Mouse (Mus musculus): ENCODE data around the gene Stx1b. TPM values are rescaled to one million over a fixed set of nuclear protein-coding genes. Genes with fewer than 3 reads are reported as not detected.

Stx1b gene
- polyA plus RNA-seq, 2 experiments = 0.05 to 1.1 TPM

DNA sequence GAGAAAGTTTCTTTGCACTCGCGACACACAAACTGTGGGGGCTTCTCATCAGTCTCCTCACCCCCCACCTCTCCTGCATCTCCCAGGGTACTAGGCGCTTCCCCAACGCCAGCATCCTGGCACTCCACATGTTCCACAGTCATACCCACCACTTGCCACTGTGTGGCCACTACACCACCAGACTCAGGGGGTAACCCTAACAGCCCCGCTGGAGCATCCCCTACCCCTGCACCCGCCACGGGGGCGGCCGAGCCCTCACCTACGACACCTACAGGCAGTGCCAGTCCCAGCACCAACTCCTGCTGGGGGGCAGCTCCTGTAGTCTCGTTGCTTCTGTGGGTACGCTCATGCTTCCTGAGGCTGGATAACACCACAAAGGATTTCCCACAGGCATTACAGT is 42.1 kb upstream of the Stx1b start:
- Histone ChIP-seq H3K4me2 (ENCODE audit: low read depth) (no peak overlapping the region), H3K36me3 (replicated peaks; ENCODE audit: control insufficient read depth, insufficient read depth, low read depth) (peaks cover 10% of the 10 kb centered on the region), H3K9me3 (ENCODE audit: control insufficient read depth, low read length) (no peaks in the 10 kb centered on the region), H3K27ac (no peak overlapping the region), H3K4me3 (ENCODE audit: insufficient read depth in 1 of 2, low read depth in 2 of 2, low read length in 2 of 2) (no peak overlapping the region), H3K4me1 (replicated peaks; ENCODE audit: control insufficient read depth in 2 of 2, insufficient read depth in 2 of 2, low read length in 1 of 2) (peaks cover 2% of the 10 kb centered on the region in 2 experiments; a peak in 1 of 4 replicates), H3K9ac (replicated peaks) (no peak overlapping the region), H3K27me3 (ENCODE audit: control insufficient read depth, insufficient read depth, low read length) (no peaks in the 10 kb centered on the region)
- ATAC-seq (ENCODE audit: insufficient read depth) = no peak
- no peak for TF ChIP-seq EP300 (IDR thresholded peaks at IDR 0.05; ENCODE audit: low read depth)
- TF ChIP-seq CTCF (IDR thresholded peaks at IDR 0.05; ENCODE audit: low read depth) = no peak
- no peak for DNase-seq (ENCODE audit: low read depth in 3 of 3, low spot score in 3 of 3)
- WGBS (ENCODE audit: insufficient replicate concordance) = 90% methylated on average over 12 of the region's 12 CpGs

DNA sequence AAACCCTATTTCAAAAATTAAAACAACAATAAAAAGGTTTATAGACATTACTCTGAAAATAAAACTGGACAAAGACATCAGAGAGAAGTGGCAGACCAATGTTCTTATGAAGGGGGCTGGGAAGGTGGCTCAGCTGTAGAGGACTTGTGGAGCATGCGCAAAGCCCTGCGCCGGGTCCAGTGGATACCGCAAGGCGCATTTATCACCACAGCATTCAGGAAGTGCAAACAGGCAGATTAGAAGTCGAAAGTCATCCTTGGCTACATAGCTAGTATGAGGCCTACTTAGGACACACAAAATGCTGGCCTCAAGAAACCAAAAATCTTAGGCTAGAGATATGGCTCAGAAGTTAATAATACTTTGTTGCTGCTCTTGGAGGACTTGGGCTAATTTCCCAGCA is 33.9 kb upstream of the Stx1b start:
- peak; percentile 51; the same call in 1 of the 2 replicates for ATAC-seq (ENCODE audit: insufficient read depth)
- TF ChIP-seq EP300 (IDR thresholded peaks at IDR 0.05; ENCODE audit: low read depth) (no peak), CTCF (IDR thresholded peaks at IDR 0.05; ENCODE audit: low read depth) (no peak)
- 21% methylated on average over 6 of the region's 6 CpGs for WGBS (ENCODE audit: insufficient replicate concordance)

GRCm38 (mm10) chr7:127850906-127851305 is 26.6 kb upstream of the Stx1b start:
- Histone ChIP-seq H3K36me3 (replicated peaks; ENCODE audit: control insufficient read depth, insufficient read depth, low read depth) (no peaks in the 10 kb centered on the region), H3K27ac (no peak overlapping the region), H3K27me3 (ENCODE audit: control insufficient read depth, insufficient read depth, low read length) (no peaks in the 10 kb centered on the region), H3K9ac (replicated peaks) (no peak overlapping the region), H3K9me3 (ENCODE audit: control insufficient read depth, low read length) (no peaks in the 10 kb centered on the region), H3K4me2 (ENCODE audit: low read depth) (no peak overlapping the region), H3K4me1 (replicated peaks; ENCODE audit: control insufficient read depth in 2 of 2, insufficient read depth in 2 of 2, low read length in 1 of 2) (0 out of 4 replicates have a peak, but pooled peaks cover 0 to 7% of the 10 kb centered on the region in 2 experiments), H3K4me3 (ENCODE audit: insufficient read depth in 1 of 2, low read depth in 2 of 2, low read length in 2 of 2) (no peak overlapping the region)
- TF ChIP-seq CTCF (IDR thresholded peaks at IDR 0.05; ENCODE audit: low read depth) (no peak), EP300 (IDR thresholded peaks at IDR 0.05; ENCODE audit: low read depth) (no peak)
- 63% methylated on average over 5 of the region's 5 CpGs for WGBS (ENCODE audit: insufficient replicate concordance)
- DNase-seq (ENCODE audit: low read depth in 3 of 3, low spot score in 3 of 3) (no peak), ATAC-seq (ENCODE audit: insufficient read depth) (no peak)

More for the DNA sequence above, 33.9 kb upstream of the Stx1b start:
- no peaks in the 10 kb centered on the region for H3K36me3 ChIP-seq (replicated peaks; ENCODE audit: control insufficient read depth, insufficient read depth, low read depth)
- H3K9me3 ChIP-seq (ENCODE audit: control insufficient read depth, low read length) = no peaks in the 10 kb centered on the region
- H3K4me1 ChIP-seq (replicated peaks; ENCODE audit: control insufficient read depth in 2 of 2, insufficient read depth in 2 of 2, low read length in 1 of 2) = peaks cover 0 to 3% of the 10 kb centered on the region in 2 experiments; a peak in 1 of 4 replicates
- no peak overlapping the region for H3K9ac ChIP-seq (replicated peaks)
- H3K4me3 ChIP-seq (ENCODE audit: insufficient read depth in 1 of 2, low read depth in 2 of 2, low read length in 2 of 2) = no peak overlapping the region
- H3K4me2 ChIP-seq (ENCODE audit: low read depth) = no peak overlapping the region
- DNase-seq (ENCODE audit: low read depth in 3 of 3, low spot score in 3 of 3) = no peak
- H3K27ac ChIP-seq = no peak overlapping the region
- no peaks in the 10 kb centered on the region for H3K27me3 ChIP-seq (ENCODE audit: control insufficient read depth, insufficient read depth, low read length)

DNA sequence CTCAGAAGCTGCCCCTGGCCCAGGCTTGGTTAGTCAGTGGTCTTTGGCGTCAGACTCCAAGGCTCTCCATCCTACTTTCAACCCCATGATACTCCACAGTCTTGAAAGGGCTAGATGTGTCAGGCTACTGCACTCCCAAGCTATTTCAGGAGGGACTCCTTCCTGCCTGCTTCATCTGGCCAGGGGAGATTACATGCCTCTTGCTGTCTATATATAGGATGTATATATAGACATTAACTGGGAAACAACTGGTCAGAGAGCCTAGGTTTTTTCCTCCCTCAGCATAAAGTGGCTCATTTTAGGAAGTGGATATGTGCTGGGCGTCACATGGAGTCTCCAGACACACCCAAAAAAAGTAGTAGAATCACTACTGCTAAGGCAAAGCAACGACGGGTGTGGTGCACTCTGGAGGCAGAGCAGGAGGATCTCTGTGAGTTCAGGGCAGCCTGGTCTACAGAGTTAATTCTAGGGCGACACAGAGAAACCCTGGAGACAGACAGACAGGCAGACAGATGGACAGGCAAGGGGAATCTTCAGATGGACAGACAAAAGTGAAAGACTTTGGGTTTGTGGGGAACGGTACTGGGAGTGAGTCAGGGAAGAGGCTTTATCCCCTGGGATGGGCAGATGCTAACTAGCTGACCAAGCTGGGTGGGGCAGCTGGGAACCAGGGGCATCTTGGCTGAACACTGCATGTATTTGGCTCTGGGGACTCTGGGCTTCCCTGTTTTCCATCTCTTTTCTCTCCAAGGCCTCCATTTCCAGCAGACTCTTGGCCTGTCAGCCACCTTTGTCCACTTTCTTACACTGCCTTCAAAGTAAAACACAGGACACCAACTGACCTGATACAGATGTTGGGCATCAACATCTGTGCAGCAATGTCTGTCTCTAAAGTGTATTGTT is 25.9 kb upstream of the Stx1b start:
- peak; percentile 51; the same call in 1 of the 2 replicates for ATAC-seq (ENCODE audit: insufficient read depth)
- 35% methylated on average over 6 of the region's 6 CpGs for WGBS (ENCODE audit: insufficient replicate concordance)

More for the DNA sequence above, 25.9 kb upstream of the Stx1b start:
- no peaks in the 10 kb centered on the region for H3K9me3 ChIP-seq (ENCODE audit: control insufficient read depth, low read length)
- no peak overlapping the region for H3K9ac ChIP-seq (replicated peaks)
- no peak overlapping the region for H3K4me2 ChIP-seq (ENCODE audit: low read depth)
- DNase-seq (ENCODE audit: low read depth in 3 of 3, low spot score in 3 of 3) = no peak
- 0 out of 4 replicates have a peak, but pooled peaks cover 0 to 7% of the 10 kb centered on the region in 2 experiments for H3K4me1 ChIP-seq (replicated peaks; ENCODE audit: control insufficient read depth in 2 of 2, insufficient read depth in 2 of 2, low read length in 1 of 2)
- no peak overlapping the region for H3K27ac ChIP-seq
- H3K4me3 ChIP-seq (ENCODE audit: insufficient read depth in 1 of 2, low read depth in 2 of 2, low read length in 2 of 2) = no peak overlapping the region
- no peaks in the 10 kb centered on the region for H3K27me3 ChIP-seq (ENCODE audit: control insufficient read depth, insufficient read depth, low read length)
- H3K36me3 ChIP-seq (replicated peaks; ENCODE audit: control insufficient read depth, insufficient read depth, low read depth) = no peaks in the 10 kb centered on the region
- no peak for TF ChIP-seq CTCF (IDR thresholded peaks at IDR 0.05; ENCODE audit: low read depth)
- no peak for TF ChIP-seq EP300 (IDR thresholded peaks at IDR 0.05; ENCODE audit: low read depth)

Data from liver, embryonic 14.5 days (tissue).